Mouse (Mus musculus) embryonic facial prominence, embryonic 12.5 days (tissue): ENCODE results near the gene Sprr2b. TPM values are rescaled to one million over a fixed set of nuclear protein-coding genes. Genes with fewer than 3 reads are reported as not detected.

Source experiments
- ATAC-seq: fragments of 200-750 bp; cut with Nextera tagmentation; 2 replicates; pipeline ENCODE4 v1.8.0; 2017; ENCODE audit not compliant: insufficient number of reproducible peaks, insufficient read depth, low FRiP score, low TSS enrichment
- H3K27ac ChIP-seq: fragments of 300-500 bp; sonication (generic); 2 replicates; pipeline ENCODE4 v1.5.1; 2016; ENCODE audit warnings: mild to moderate bottlenecking
- H3K27me3 ChIP-seq: fragments of 300-500 bp; sonication (generic); 2 replicates; pipeline ENCODE4 v1.6.1; 2016; ENCODE audit warnings: mild to moderate bottlenecking, moderate library complexity
- H3K36me3 ChIP-seq: fragments of 300-500 bp; sonication (generic); 2 replicates; pipeline ENCODE4 v1.6.1; 2016; ENCODE audit warnings: mild to moderate bottlenecking
- H3K4me1 ChIP-seq: fragments of 300-500 bp; sonication (generic); 2 replicates; pipeline ENCODE4 v1.6.1; 2016
- H3K4me2 ChIP-seq: fragments of 300-500 bp; sonication (generic); replicated peaks from 2 replicates; pipeline ENCODE4 v1.6.1; 2016; ENCODE audit warnings: mild to moderate bottlenecking, moderate library complexity
- H3K4me3 ChIP-seq: fragments of 300-500 bp; sonication (generic); 2 replicates; pipeline ENCODE4 v1.5.1; 2016; ENCODE audit warnings: mild to moderate bottlenecking
- H3K9ac ChIP-seq: fragments of 300-500 bp; sonication (generic); 2 replicates; pipeline ENCODE4 v1.6.1; 2016; ENCODE audit warnings: mild to moderate bottlenecking, moderate library complexity
- H3K9me3 ChIP-seq: fragments of 300-500 bp; sonication (generic); 2 replicates; pipeline ENCODE4 v1.6.1; 2016; ENCODE audit warnings: mild to moderate bottlenecking, moderate library complexity
- WGBS: fragments of 180-500 bp; shearing (Covaris S2); methylation state at CpG from one replicate; pipeline ENCODE4 v1.1.7; 2016; 5-methylcytosine and 5-hydroxymethylcytosine counted together
- polyA plus RNA-seq: library from polyadenylated mRNA; unstranded; fragments of >200 nt; fragmentation: Nextera tagmentation; extraction: Ambion mirVana; gene quantifications from 2 replicates; pipeline ENCODE4 v1.2.1, GENCODE M21; 2016

Sprr2b gene
- polyA plus RNA-seq, 1 experiment from 2014 or later, result not detected

- no peak for ATAC-seq
- no peaks in the 10 kb centered on the region for H3K36me3 ChIP-seq
- H3K4me3 ChIP-seq, result no peak within 1 kb of the TSS
- H3K4me1 ChIP-seq, result no peaks in the 10 kb centered on the region
- H3K4me2 ChIP-seq, result no peak within 1 kb of the TSS
- H3K27me3 ChIP-seq, result no peaks in the 10 kb centered on the region
- H3K27ac ChIP-seq, result no peak within 1 kb of the TSS
- no peaks in the 10 kb centered on the region for H3K9me3 ChIP-seq
- 82% methylated on average over 2 of the region's 2 CpGs for WGBS
- no peak within 1 kb of the TSS for H3K9ac ChIP-seq
These were observed 35.4 kb downstream of the Sprr2b start, which contains the start of gene Sprr2e for GRCm38 (mm10) chr3:92351843-92352242. Sprr2e (plus strand) TSS chr3:92352143.

DNA sequence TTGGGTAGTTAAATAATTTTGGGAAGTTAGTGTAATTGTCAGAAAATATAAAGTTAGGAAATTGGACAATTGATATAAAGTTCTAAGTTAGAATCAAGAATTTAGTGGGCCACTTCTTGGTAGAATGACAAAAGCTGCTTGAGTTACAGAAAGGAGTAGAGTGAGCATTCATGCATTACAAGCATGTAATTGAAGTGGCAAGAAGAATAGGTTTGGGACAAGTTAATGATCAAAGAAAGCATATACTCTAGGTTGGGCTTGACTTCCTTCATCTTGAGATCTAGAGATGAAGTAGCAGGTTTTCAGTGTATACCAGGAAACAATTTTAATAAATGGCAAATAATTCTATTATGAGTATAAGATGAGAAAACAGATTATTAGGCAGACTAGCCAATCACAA lies 45.2 kb downstream of the Sprr2b start:
- no peaks in the 10 kb centered on the region for H3K36me3 ChIP-seq
- no peaks in the 10 kb centered on the region for H3K27me3 ChIP-seq
- no peak overlapping the region for H3K4me2 ChIP-seq
- no peaks in the 10 kb centered on the region for H3K9me3 ChIP-seq
- H3K4me3 ChIP-seq, result no peak overlapping the region
- no peak for ATAC-seq
- H3K4me1 ChIP-seq, result no peaks in the 10 kb centered on the region
- H3K9ac ChIP-seq, result no peak overlapping the region
- no peak overlapping the region for H3K27ac ChIP-seq

DNA sequence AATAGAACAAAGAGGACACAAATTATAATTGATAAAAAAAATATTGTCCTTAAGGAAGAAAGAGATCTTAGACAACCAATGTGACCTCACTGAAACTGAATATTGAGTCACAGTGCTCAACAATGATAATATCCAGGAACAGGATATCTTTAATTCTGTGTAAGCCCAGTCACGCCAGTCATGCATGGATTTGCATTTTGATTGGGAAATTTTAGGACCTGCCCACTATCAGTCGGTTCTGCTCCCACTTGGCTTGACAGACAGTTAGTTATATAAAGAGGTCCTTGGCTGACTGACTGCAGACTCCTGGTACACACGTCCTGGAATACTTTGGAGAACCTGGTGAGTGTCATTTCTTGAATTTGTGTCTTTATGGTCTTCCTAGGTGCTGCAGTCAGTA lies 48.5 kb downstream of the Sprr2b start, which contains the start of gene Sprr2f:
Sprr2f (plus strand) TSS at position 301 of the 400 bp plus-strand sequence.
- H3K27ac ChIP-seq, result no peak within 1 kb of the TSS
- 60% methylated on average over 3 of the region's 3 CpGs for WGBS
- H3K27me3 ChIP-seq, result no peaks in the 10 kb centered on the region
- ATAC-seq, result no peak
- H3K4me3 ChIP-seq, result no peak within 1 kb of the TSS
- H3K9ac ChIP-seq, result no peak within 1 kb of the TSS
- H3K36me3 ChIP-seq, result no peaks in the 10 kb centered on the region
- H3K9me3 ChIP-seq, result no peaks in the 10 kb centered on the region
- no peak within 1 kb of the TSS for H3K4me2 ChIP-seq
- H3K4me1 ChIP-seq, result no peaks in the 10 kb centered on the region

Other genes with a start within 250 kb of the Sprr2b start
- 1.4 and 1.8 TPM in 2 replicates for gene Lor, start 233.5 kb upstream of the Sprr2b start, polyA plus RNA-seq
- not detected in 2 replicates for gene Prr9, start 192.7 kb upstream of the Sprr2b start, polyA plus RNA-seq
- not detected in 2 replicates for gene Lelp1, start 173.9 kb upstream of the Sprr2b start, polyA plus RNA-seq
- gene Sprr2a1, start 100.8 kb upstream of the Sprr2b start, polyA plus RNA-seq, result not detected in 2 replicates
- not detected in 2 replicates for gene Sprr2a2, start 100.7 kb upstream of the Sprr2b start, polyA plus RNA-seq
- gene Sprr2a3, start 31.2 kb upstream of the Sprr2b start, polyA plus RNA-seq, result not detected in 2 replicates
- gene Sprr2d, start 22.5 kb downstream of the Sprr2b start, polyA plus RNA-seq, result not detected in 2 replicates
- gene Sprr2e, start 35.5 kb downstream of the Sprr2b start, polyA plus RNA-seq, result not detected in 2 replicates
- not detected in 2 replicates for gene Sprr2f, start 48.6 kb downstream of the Sprr2b start, polyA plus RNA-seq
- not detected in 2 replicates for gene Sprr2h, start 69.1 kb downstream of the Sprr2b start, polyA plus RNA-seq
- not detected in 2 replicates for gene Sprr2i, start 91.4 kb downstream of the Sprr2b start, polyA plus RNA-seq
- gene Sprr2j-ps, start 101.5 kb downstream of the Sprr2b start, polyA plus RNA-seq, result not detected in 2 replicates
- 5.9 and 7.5 TPM in 2 replicates for gene Gm9774, start 112.8 kb downstream of the Sprr2b start, polyA plus RNA-seq
- gene Sprr2k, start 116.0 kb downstream of the Sprr2b start, polyA plus RNA-seq, result not detected in 2 replicates
- not detected in 2 replicates for gene Sprr1b, start 122.2 kb downstream of the Sprr2b start, polyA plus RNA-seq
- gene Sprr3, start 142.1 kb downstream of the Sprr2b start, polyA plus RNA-seq, result not detected in 2 replicates
- gene Sprr1a, start 169.3 kb downstream of the Sprr2b start, polyA plus RNA-seq, result 0.29 and 0.55 TPM in 2 replicates
- gene Sprr4, start 183.9 kb downstream of the Sprr2b start, polyA plus RNA-seq, result not detected in 2 replicates
- gene 2310046K23Rik, start 217.9 kb downstream of the Sprr2b start, polyA plus RNA-seq, result not detected in 2 replicates